Mouse (Mus musculus) limb, embryonic 12.5 days (tissue): ENCODE measurements at regions not wholly inside any gene's neighbourhood (a gene's known extent, or its start where the extent isn't known, plus 50 kb on each side); places are given as distances from the start of the nearest gene placed in this dataset.

Source experiments
- ATAC-seq: fragments of 200-750 bp; cut with Nextera tagmentation; 2 replicates; pipeline ENCODE4 v1.8.0; 2017; ENCODE audit warnings: low read depth, moderate TSS enrichment; ENCODE audit not compliant: insufficient number of reproducible peaks, insufficient read depth, low FRiP score, low TSS enrichment
- H3K27ac ChIP-seq: fragments of 300-500 bp; sonication (generic); 2 replicates; pipeline ENCODE4 v1.5.1; 2016; ENCODE audit warnings: mild to moderate bottlenecking, moderate library complexity
- H3K27me3 ChIP-seq: fragments of 300-500 bp; sonication (generic); 2 replicates; pipeline ENCODE4 v1.6.1; 2016; ENCODE audit warnings: mild to moderate bottlenecking, moderate library complexity
- H3K36me3 ChIP-seq: fragments of 300-500 bp; sonication (generic); 2 replicates; pipeline ENCODE4 v1.6.1; 2016; ENCODE audit warnings: mild to moderate bottlenecking, moderate library complexity
- H3K4me1 ChIP-seq: fragments of 300-500 bp; sonication (generic); replicated peaks from 2 replicates; pipeline ENCODE4 v1.6.1; 2016
- H3K4me2 ChIP-seq: fragments of 300-500 bp; sonication (generic); 2 replicates; pipeline ENCODE4 v1.6.1; 2016; ENCODE audit warnings: mild to moderate bottlenecking, moderate library complexity
- H3K4me3 ChIP-seq: fragments of 300-500 bp; sonication (generic); replicated peaks from 2 replicates; pipeline ENCODE4 v1.5.1; 2016; ENCODE audit warnings: mild to moderate bottlenecking
- H3K9ac ChIP-seq: fragments of 300-500 bp; sonication (generic); replicated peaks from 2 replicates; pipeline ENCODE4 v1.6.1; 2016; ENCODE audit warnings: mild to moderate bottlenecking, moderate library complexity
- H3K9me3 ChIP-seq: fragments of 300-500 bp; sonication (generic); 2 replicates; pipeline ENCODE4 v1.6.1; 2016; ENCODE audit warnings: mild to moderate bottlenecking, moderate library complexity
- WGBS: fragments of 180-500 bp; shearing (Covaris S2); methylation state at CpG from one replicate; pipeline ENCODE4 v1.1.7; 2016; 5-methylcytosine and 5-hydroxymethylcytosine counted together

- Histone ChIP-seq H3K4me2 (no peak overlapping the region), H3K4me3 (no peak overlapping the region), H3K27me3 (no peaks in the 10 kb centered on the region), H3K4me1 (no peaks in the 10 kb centered on the region), H3K27ac (no peak overlapping the region), H3K9ac (no peak overlapping the region), H3K36me3 (no peaks in the 10 kb centered on the region), H3K9me3 (no peaks in the 10 kb centered on the region)
- no peak for ATAC-seq
- WGBS = 64% methylated on average over 10 of the region's 10 CpGs
These were observed 104.2 kb upstream of the Mon1b start for GRCm38 (mm10) chr8:113531116-113531665.

- no peak overlapping the region for H3K4me3 ChIP-seq
- no peak for ATAC-seq
- no peaks in the 10 kb centered on the region for H3K36me3 ChIP-seq
- H3K27me3 ChIP-seq = no peaks in the 10 kb centered on the region
- no peak overlapping the region for H3K27ac ChIP-seq
- no peak overlapping the region for H3K4me2 ChIP-seq
- no peaks in the 10 kb centered on the region for H3K9me3 ChIP-seq
- H3K4me1 ChIP-seq = no peaks in the 10 kb centered on the region
- 54% methylated on average over 4 of the region's 4 CpGs for WGBS
- no peak overlapping the region for H3K9ac ChIP-seq
These were observed 102.5 kb upstream of the Mon1b start for GRCm38 (mm10) chr8:113532881-113533280.

- Histone ChIP-seq H3K9me3 (no peaks in the 10 kb centered on the region), H3K9ac (no peak overlapping the region), H3K27me3 (no peaks in the 10 kb centered on the region), H3K36me3 (no peaks in the 10 kb centered on the region), H3K4me3 (no peak overlapping the region), H3K4me2 (no peak overlapping the region), H3K27ac (no peak overlapping the region), H3K4me1 (no peaks in the 10 kb centered on the region)
- no peak for ATAC-seq
- 88% methylated on average over 6 of the region's 6 CpGs for WGBS
These were observed 94.0 kb upstream of the Mon1b start for GRCm38 (mm10) chr8:113541437-113541836.

GRCm38 (mm10) chr8:113542082-113542481 is 93.3 kb upstream of the Mon1b start:
- 78% methylated on average over 3 of the region's 3 CpGs for WGBS
- no peak overlapping the region for H3K9ac ChIP-seq
- H3K36me3 ChIP-seq = no peaks in the 10 kb centered on the region
- H3K27ac ChIP-seq = no peak overlapping the region
- H3K4me3 ChIP-seq = no peak overlapping the region
- no peaks in the 10 kb centered on the region for H3K27me3 ChIP-seq
- H3K9me3 ChIP-seq = no peaks in the 10 kb centered on the region
- no peak overlapping the region for H3K4me2 ChIP-seq
- no peak for ATAC-seq
- H3K4me1 ChIP-seq = no peaks in the 10 kb centered on the region

GRCm38 (mm10) chr8:113542713-113543112 is 92.7 kb upstream of the Mon1b start:
- no peak overlapping the region for H3K27ac ChIP-seq
- no peak overlapping the region for H3K4me3 ChIP-seq
- H3K27me3 ChIP-seq = no peaks in the 10 kb centered on the region
- no peaks in the 10 kb centered on the region for H3K9me3 ChIP-seq
- 86% methylated on average over 2 of the region's 2 CpGs for WGBS
- no peaks in the 10 kb centered on the region for H3K36me3 ChIP-seq
- no peak for ATAC-seq
- no peak overlapping the region for H3K9ac ChIP-seq
- H3K4me1 ChIP-seq = no peaks in the 10 kb centered on the region
- no peak overlapping the region for H3K4me2 ChIP-seq

GRCm38 (mm10) chr8:113549200-113549599 is 86.2 kb upstream of the Mon1b start:
- Histone ChIP-seq H3K36me3 (no peaks in the 10 kb centered on the region), H3K4me3 (no peak overlapping the region), H3K4me2 (no peak overlapping the region), H3K9me3 (no peaks in the 10 kb centered on the region), H3K9ac (no peak overlapping the region), H3K4me1 (no peaks in the 10 kb centered on the region), H3K27ac (no peak overlapping the region), H3K27me3 (no peaks in the 10 kb centered on the region)
- 85% methylated on average over 7 of the region's 7 CpGs for WGBS
- no peak for ATAC-seq

GRCm38 (mm10) chr8:113551454-113552273 is 83.7 kb upstream of the Mon1b start:
- Histone ChIP-seq H3K36me3 (no peaks in the 10 kb centered on the region), H3K4me1 (no peaks in the 10 kb centered on the region), H3K9me3 (no peaks in the 10 kb centered on the region), H3K4me3 (no peak overlapping the region), H3K9ac (no peak overlapping the region), H3K4me2 (no peak overlapping the region), H3K27ac (no peak overlapping the region), H3K27me3 (no peaks in the 10 kb centered on the region)
- ATAC-seq = no peak
- 80% methylated on average over 12 of the region's 12 CpGs for WGBS

GRCm38 (mm10) chr8:113552826-113553225 is 82.6 kb upstream of the Mon1b start:
- Histone ChIP-seq H3K4me1 (no peaks in the 10 kb centered on the region), H3K4me3 (no peak overlapping the region), H3K9me3 (no peaks in the 10 kb centered on the region), H3K36me3 (no peaks in the 10 kb centered on the region), H3K27me3 (no peaks in the 10 kb centered on the region), H3K4me2 (no peak overlapping the region), H3K27ac (no peak overlapping the region), H3K9ac (no peak overlapping the region)
- ATAC-seq = no peak
- WGBS = 78% methylated on average over 5 of the region's 5 CpGs

- no peak for ATAC-seq
- no peak overlapping the region for H3K4me2 ChIP-seq
- no peaks in the 10 kb centered on the region for H3K4me1 ChIP-seq
- H3K27ac ChIP-seq = no peak overlapping the region
- 49% methylated on average over 12 of the region's 12 CpGs for WGBS
- H3K36me3 ChIP-seq = no peaks in the 10 kb centered on the region
- no peaks in the 10 kb centered on the region for H3K9me3 ChIP-seq
- H3K4me3 ChIP-seq = no peak overlapping the region
- H3K27me3 ChIP-seq = no peaks in the 10 kb centered on the region
- no peak overlapping the region for H3K9ac ChIP-seq
These were observed 80.5 kb upstream of the Mon1b start for GRCm38 (mm10) chr8:113554700-113555455.

GRCm38 (mm10) chr8:113556994-113557393 is 78.4 kb upstream of the Mon1b start:
- Histone ChIP-seq H3K4me3 (no peak overlapping the region), H3K4me1 (no peaks in the 10 kb centered on the region), H3K27me3 (no peaks in the 10 kb centered on the region), H3K4me2 (no peak overlapping the region), H3K9me3 (no peaks in the 10 kb centered on the region), H3K27ac (no peak overlapping the region), H3K9ac (no peak overlapping the region), H3K36me3 (no peaks in the 10 kb centered on the region)
- 78% methylated on average over 5 of the region's 5 CpGs for WGBS
- no peak for ATAC-seq

GRCm38 (mm10) chr8:113581098-113581497 is 54.3 kb upstream of the Mon1b start:
- no peak overlapping the region for H3K4me2 ChIP-seq
- H3K4me1 ChIP-seq = peaks cover 15% of the 10 kb centered on the region
- H3K9ac ChIP-seq = no peak overlapping the region
- H3K4me3 ChIP-seq = no peak overlapping the region
- no peak for ATAC-seq
- no peak overlapping the region for H3K27ac ChIP-seq
- H3K36me3 ChIP-seq = no peaks in the 10 kb centered on the region
- WGBS = 41% methylated on average over 10 of the region's 10 CpGs
- H3K27me3 ChIP-seq = peaks cover 9% of the 10 kb centered on the region
- H3K9me3 ChIP-seq = no peaks in the 10 kb centered on the region
